Mouse (Mus musculus): ENCODE data around the gene Lhx8.

DNA sequence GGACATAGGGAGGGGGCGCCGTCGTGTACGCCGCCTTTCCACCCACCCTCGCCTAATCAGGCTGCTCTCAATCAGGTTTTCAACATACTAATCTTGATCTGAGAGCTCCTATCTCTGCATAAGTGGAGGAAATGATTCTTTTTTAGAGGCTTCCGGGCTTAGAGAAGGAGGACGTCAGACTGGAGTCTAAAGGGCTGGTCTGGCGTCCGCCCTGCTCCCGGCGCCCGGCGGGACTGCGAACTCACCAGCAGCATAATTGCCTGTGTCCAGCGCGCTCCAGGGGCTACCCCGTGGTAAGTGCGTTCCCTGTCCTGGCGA is 1.7 kb upstream of the Lhx8 start:
- TF ChIP-seq POLR2A (IDR thresholded peaks at IDR 0.05; ENCODE audit: control insufficient read depth, extremely low read depth, insufficient read depth, low read length, poor library complexity) = no peak
- no peak for TF ChIP-seq CTCF (IDR thresholded peaks at IDR 0.05; ENCODE audit: borderline replicate concordance, control insufficient read depth, extremely low read depth, insufficient read depth, low read length, poor library complexity)
